Mouse (Mus musculus): ENCODE data around the gene Macrod1. TPM values are rescaled to one million over a fixed set of nuclear protein-coding genes. Genes with fewer than 3 reads are reported as not detected.

Macrod1 gene
- polyA plus RNA-seq, 1 experiment from 2014 or later = 6.0 TPM

Other genes starting within 250 kb of the Macrod1 start
- 10.5 and 11.9 TPM in 2 replicates for gene Rps6ka4, start 216.2 kb upstream of the Macrod1 start, polyA plus RNA-seq (2015; fragmentation: Nextera tagmentation; extraction: Ambion mirVana)
- gene Ccdc88b, start 198.6 kb upstream of the Macrod1 start, polyA plus RNA-seq (2015; fragmentation: Nextera tagmentation; extraction: Ambion mirVana) = 0.54 and 0.56 TPM in 2 replicates
- gene Trmt112, start 147.1 kb upstream of the Macrod1 start, polyA plus RNA-seq (2015; fragmentation: Nextera tagmentation; extraction: Ambion mirVana) = 101 and 105 TPM in 2 replicates
- 325 and 351 TPM in 2 replicates for gene Prdx5, start 146.7 kb upstream of the Macrod1 start, polyA plus RNA-seq (2015; fragmentation: Nextera tagmentation; extraction: Ambion mirVana)
- 16.2 and 18.9 TPM in 2 replicates for gene Esrra, start 135.0 kb upstream of the Macrod1 start, polyA plus RNA-seq (2015; fragmentation: Nextera tagmentation; extraction: Ambion mirVana)
- gene Catsperz, start 131.4 kb upstream of the Macrod1 start, polyA plus RNA-seq (2015; fragmentation: Nextera tagmentation; extraction: Ambion mirVana) = 1.1 and 1.3 TPM in 2 replicates
- gene Kcnk4, start 122.3 kb upstream of the Macrod1 start, polyA plus RNA-seq (2015; fragmentation: Nextera tagmentation; extraction: Ambion mirVana) = 4.7 and 5.0 TPM in 2 replicates
- gene Bad, start 114.9 kb upstream of the Macrod1 start, polyA plus RNA-seq (2015; fragmentation: Nextera tagmentation; extraction: Ambion mirVana) = 93.9 and 96.1 TPM in 2 replicates
- gene Gpr137, start 114.3 kb upstream of the Macrod1 start, polyA plus RNA-seq (2015; fragmentation: Nextera tagmentation; extraction: Ambion mirVana) = 70.2 and 70.5 TPM in 2 replicates
- gene Ppp1r14b, start 81.8 kb upstream of the Macrod1 start, polyA plus RNA-seq (2015; fragmentation: Nextera tagmentation; extraction: Ambion mirVana) = 188 and 196 TPM in 2 replicates
- 11.3 TPM in 2 replicates for gene Plcb3, start 80.3 kb upstream of the Macrod1 start, polyA plus RNA-seq (2015; fragmentation: Nextera tagmentation; extraction: Ambion mirVana)
- gene Fkbp2, start 76.3 kb upstream of the Macrod1 start, polyA plus RNA-seq (2015; fragmentation: Nextera tagmentation; extraction: Ambion mirVana) = 120 and 126 TPM in 2 replicates
- 46.7 and 47.9 TPM in 2 replicates for gene Vegfb, start 69.2 kb upstream of the Macrod1 start, polyA plus RNA-seq (2015; fragmentation: Nextera tagmentation; extraction: Ambion mirVana)
- gene Dnajc4, start 64.2 kb upstream of the Macrod1 start, polyA plus RNA-seq (2015; fragmentation: Nextera tagmentation; extraction: Ambion mirVana) = 24.1 and 25.6 TPM in 2 replicates
- gene Nudt22, start 60.7 kb upstream of the Macrod1 start, polyA plus RNA-seq (2015; fragmentation: Nextera tagmentation; extraction: Ambion mirVana) = 21.0 and 22.5 TPM in 2 replicates
- 18.5 and 19.8 TPM in 2 replicates for gene Trpt1, start 60.7 kb upstream of the Macrod1 start, polyA plus RNA-seq (2015; fragmentation: Nextera tagmentation; extraction: Ambion mirVana)
- gene Fermt3, start 37.3 kb upstream of the Macrod1 start, polyA plus RNA-seq (2015; fragmentation: Nextera tagmentation; extraction: Ambion mirVana) = 4.8 and 5.2 TPM in 2 replicates
- gene Stip1, start 16.8 kb upstream of the Macrod1 start, polyA plus RNA-seq (2015; fragmentation: Nextera tagmentation; extraction: Ambion mirVana) = 214 and 230 TPM in 2 replicates
- gene Flrt1, start 48.9 kb downstream of the Macrod1 start, polyA plus RNA-seq (2015; fragmentation: Nextera tagmentation; extraction: Ambion mirVana) = 12.2 and 12.5 TPM in 2 replicates
- 242 and 255 TPM in 2 replicates for gene Otub1, start 149.5 kb downstream of the Macrod1 start, polyA plus RNA-seq (2015; fragmentation: Nextera tagmentation; extraction: Ambion mirVana)
- 837 and 848 TPM in 2 replicates for gene Cox8a, start 160.8 kb downstream of the Macrod1 start, polyA plus RNA-seq (2015; fragmentation: Nextera tagmentation; extraction: Ambion mirVana)
- 70.1 and 75.1 TPM in 2 replicates for gene Naa40, start 184.4 kb downstream of the Macrod1 start, polyA plus RNA-seq (2015; fragmentation: Nextera tagmentation; extraction: Ambion mirVana)
- 25.3 and 30.4 TPM in 2 replicates for gene Rcor2, start 210.5 kb downstream of the Macrod1 start, polyA plus RNA-seq (2015; fragmentation: Nextera tagmentation; extraction: Ambion mirVana)

All from midbrain, embryonic 15.5 days (tissue).